Mouse (Mus musculus) liver, embryonic 14.5 days (tissue): Measurements from ENCODE around the gene Nos1ap. TPM values are rescaled to one million over a fixed set of nuclear protein-coding genes. Genes with fewer than 3 reads are reported as not detected.

Experiments
- ATAC-seq: fragments of 200-750 bp; cut with Nextera tagmentation; 2 replicates; pipeline ENCODE4 v1.8.0; 2017; ENCODE audit warnings: moderate number of reproducible peaks, mild to moderate bottlenecking, moderate library complexity; ENCODE audit not compliant: insufficient read depth
- DNase-seq, 3 experiments: peaks; one replicate each; pipeline ENCODE4 v3.0.0-alpha.2; 2012 to 2013; ENCODE audit warnings: low read depth in 3 of 3, low spot score in 3 of 3
- H3K27ac ChIP-seq: fragments of 300-500 bp; sonication (generic); 2 replicates; pipeline ENCODE4 v1.5.1; 2014; ENCODE audit warnings: moderate library complexity, mild to moderate bottlenecking, control low read depth, inconsistent platforms
- H3K27me3 ChIP-seq: fragments of 300-500 bp; sonication (generic); 2 replicates; pipeline ENCODE4 v1.6.1; 2014; ENCODE audit warnings: mild to moderate bottlenecking, low read length, moderate library complexity; ENCODE audit not compliant: control insufficient read depth, insufficient read depth
- H3K36me3 ChIP-seq: fragments of 300-500 bp; sonication (generic); replicated peaks from 2 replicates; pipeline ENCODE4 v1.6.1; 2014; ENCODE audit warnings: low read depth; ENCODE audit not compliant: control insufficient read depth, insufficient read depth
- H3K4me1 ChIP-seq, 2 experiments: fragments of 200-500 bp in 1 of 2; fragments of 300-500 bp in 1 of 2; sonication (generic) in 1 of 2; replicated peaks; 2 replicates each; pipeline ENCODE4 v1.6.1; 2012 to 2014; ENCODE audit warnings: antibody characterized with exemption in 1 of 2, inconsistent platforms in 1 of 2, low read length in 1 of 2; ENCODE audit not compliant: control insufficient read depth in 2 of 2, insufficient read depth in 2 of 2
- H3K4me2 ChIP-seq: fragments of 300-500 bp; sonication (generic); 2 replicates; pipeline ENCODE4 v1.6.1; 2014; ENCODE audit warnings: low read depth, mild to moderate bottlenecking, control low read depth, moderate library complexity
- H3K4me3 ChIP-seq, 2 experiments: fragments of 200-500 bp in 1 of 2; fragments of 300-500 bp in 1 of 2; sonication (generic) in 1 of 2; 2 replicates each; pipeline ENCODE4 v1.5.1; 2012 to 2014; ENCODE audit warnings: low read depth in 2 of 2, low read length in 2 of 2, mild to moderate bottlenecking in 2 of 2, control low read depth in 1 of 2, inconsistent platforms in 1 of 2, moderate library complexity in 1 of 2; ENCODE audit not compliant: insufficient read depth in 1 of 2
- H3K9ac ChIP-seq: fragments of 300-500 bp; sonication (generic); replicated peaks from 2 replicates; pipeline ENCODE4 v1.6.1; 2014; ENCODE audit warnings: mild to moderate bottlenecking, control low read depth, moderate library complexity
- H3K9me3 ChIP-seq: fragments of 300-500 bp; sonication (generic); 2 replicates; pipeline ENCODE4 v1.6.1; 2016; ENCODE audit warnings: low read length, mixed read lengths; ENCODE audit not compliant: control insufficient read depth
- CTCF ChIP-seq: IDR thresholded peaks from 2 replicates; pipeline ENCODE4 v1.5.1; 2016; ENCODE audit warnings: antibody characterized with exemption, low read depth, control low read depth
- EP300 ChIP-seq: IDR thresholded peaks from 2 replicates; pipeline ENCODE4 v1.6.1; 2016; ENCODE audit warnings: antibody characterized with exemption, low read depth
- WGBS: fragments of 180-500 bp; shearing (Covaris S2); extraction: QIAGEN DNeasy Blood & Tissue Kit; methylation state at CpG from one replicate; pipeline ENCODE4 v1.1.7; 2014; ENCODE audit not compliant: insufficient replicate concordance; 5-methylcytosine and 5-hydroxymethylcytosine counted together
- polyA plus RNA-seq, 2 experiments: library from polyadenylated mRNA; depleted of rRNA in 1 of 2; stranded (reverse) in 1 of 2; unstranded in 1 of 2; fragments of >200 nt; fragmentation: Nextera tagmentation in 1 of 2; extraction: Ambion mirVana in 1 of 2; gene quantifications; 2 replicates each; pipeline versions ENCODE4 v1.2.1 to v1.2.3; 2012 to 2014

The Nos1ap gene
- polyA plus RNA-seq, 2 experiments = 1.8 to 2.2 TPM

- H3K4me1 ChIP-seq = no peaks in the 10 kb centered on the region
- WGBS = 21% methylated on average over 1 of the region's 1 CpGs
- no peaks in the 10 kb centered on the region for H3K27me3 ChIP-seq
- no peak for DNase-seq
- no peak overlapping the region for H3K4me3 ChIP-seq
- no peak overlapping the region for H3K9ac ChIP-seq
- H3K36me3 ChIP-seq = no peaks in the 10 kb centered on the region
- TF ChIP-seq EP300 (no peak), CTCF (no peak)
- no peak overlapping the region for H3K27ac ChIP-seq
- H3K4me2 ChIP-seq = no peak overlapping the region
- no peak for ATAC-seq
- H3K9me3 ChIP-seq = no peaks in the 10 kb centered on the region
These were observed 166.6 kb downstream of the Nos1ap start for GRCm38 (mm10) chr1:170423048-170423447.

GRCm38 (mm10) chr1:170422188-170422587 lies 167.5 kb downstream of the Nos1ap start:
- 57% methylated on average over 4 of the region's 4 CpGs for WGBS
- H3K4me3 ChIP-seq = no peak overlapping the region
- H3K9me3 ChIP-seq = no peaks in the 10 kb centered on the region
- TF ChIP-seq CTCF (no peak), EP300 (no peak)
- H3K27me3 ChIP-seq = no peaks in the 10 kb centered on the region
- no peak overlapping the region for H3K27ac ChIP-seq
- no peak for ATAC-seq
- no peaks in the 10 kb centered on the region for H3K36me3 ChIP-seq
- H3K9ac ChIP-seq = no peak overlapping the region
- no peak overlapping the region for H3K4me2 ChIP-seq
- H3K4me1 ChIP-seq = no peaks in the 10 kb centered on the region
- DNase-seq = no peak

- no peaks in the 10 kb centered on the region for H3K4me1 ChIP-seq
- no peak overlapping the region for H3K9ac ChIP-seq
- H3K27me3 ChIP-seq = no peaks in the 10 kb centered on the region
- DNase-seq (no peak), ATAC-seq (no peak)
- no peaks in the 10 kb centered on the region for H3K36me3 ChIP-seq
- no peaks in the 10 kb centered on the region for H3K9me3 ChIP-seq
- no peak overlapping the region for H3K27ac ChIP-seq
- no peak for TF ChIP-seq EP300
- TF ChIP-seq CTCF = no peak
- 61% methylated on average over 3 of the region's 3 CpGs for WGBS
- H3K4me2 ChIP-seq = no peak overlapping the region
- no peak overlapping the region for H3K4me3 ChIP-seq
These were observed 169.7 kb downstream of the Nos1ap start for GRCm38 (mm10) chr1:170419961-170420360.

- 47% methylated on average over 1 of the region's 1 CpGs for WGBS
- Histone ChIP-seq H3K27me3 (no peaks in the 10 kb centered on the region), H3K4me2 (no peak overlapping the region), H3K36me3 (no peaks in the 10 kb centered on the region), H3K9ac (no peak overlapping the region), H3K4me1 (no peaks in the 10 kb centered on the region), H3K27ac (no peak overlapping the region), H3K9me3 (no peaks in the 10 kb centered on the region), H3K4me3 (no peak overlapping the region)
- DNase-seq (no peak), ATAC-seq (no peak)
- TF ChIP-seq CTCF (no peak), EP300 (no peak)
These were observed 171.5 kb downstream of the Nos1ap start for GRCm38 (mm10) chr1:170418131-170418530.

GRCm38 (mm10) chr1:170416967-170417366 lies 172.7 kb downstream of the Nos1ap start:
- Histone ChIP-seq H3K9ac (no peak overlapping the region), H3K36me3 (no peaks in the 10 kb centered on the region), H3K27ac (no peak overlapping the region), H3K4me2 (no peak overlapping the region), H3K4me3 (no peak overlapping the region), H3K4me1 (no peaks in the 10 kb centered on the region), H3K27me3 (no peaks in the 10 kb centered on the region), H3K9me3 (no peaks in the 10 kb centered on the region)
- no peak for DNase-seq
- no peak for ATAC-seq
- TF ChIP-seq CTCF = no peak
- no peak for TF ChIP-seq EP300
- 57% methylated on average over 2 of the region's 2 CpGs for WGBS
